Mouse (Mus musculus) heart, embryonic 12.5 days (tissue): ENCODE results near the gene Klf1. TPM values are rescaled to one million over a fixed set of nuclear protein-coding genes. Genes with fewer than 3 reads are reported as not detected.

ENCODE experiments used
- ATAC-seq: fragments of 200-750 bp; cut with Nextera tagmentation; 2 replicates; pipeline ENCODE4 v1.8.0; 2017; ENCODE audit warnings: moderate TSS enrichment, moderate library complexity; ENCODE audit not compliant: insufficient number of reproducible peaks, low FRiP score
- H3K27ac ChIP-seq: fragments of 300-500 bp; sonication (generic); 2 replicates; pipeline ENCODE4 v1.5.1; 2016; ENCODE audit warnings: mild to moderate bottlenecking, moderate library complexity; ENCODE audit not compliant: poor library complexity, severe bottlenecking
- H3K27me3 ChIP-seq: fragments of 300-500 bp; sonication (generic); replicated peaks from 2 replicates; pipeline ENCODE4 v1.6.1; 2016; ENCODE audit warnings: mild to moderate bottlenecking, moderate library complexity
- H3K36me3 ChIP-seq: fragments of 300-500 bp; sonication (generic); 2 replicates; pipeline ENCODE4 v1.6.1; 2016; ENCODE audit warnings: mild to moderate bottlenecking, moderate library complexity
- H3K4me1 ChIP-seq: fragments of 300-500 bp; sonication (generic); replicated peaks from 2 replicates; pipeline ENCODE4 v1.6.1; 2016; ENCODE audit warnings: mild to moderate bottlenecking
- H3K4me2 ChIP-seq: fragments of 300-500 bp; sonication (generic); 2 replicates; pipeline ENCODE4 v1.6.1; 2016; ENCODE audit warnings: mild to moderate bottlenecking, moderate library complexity
- H3K4me3 ChIP-seq: fragments of 300-500 bp; sonication (generic); 2 replicates; pipeline ENCODE4 v1.5.1; 2016; ENCODE audit warnings: mild to moderate bottlenecking
- H3K9ac ChIP-seq: fragments of 300-500 bp; sonication (generic); 2 replicates; pipeline ENCODE4 v1.6.1; 2016; ENCODE audit warnings: mild to moderate bottlenecking, moderate library complexity
- H3K9me3 ChIP-seq: fragments of 300-500 bp; sonication (generic); replicated peaks from 2 replicates; pipeline ENCODE4 v1.6.1; 2016; ENCODE audit warnings: mild to moderate bottlenecking, moderate library complexity
- WGBS: fragments of 180-500 bp; shearing (Covaris S2); methylation state at CpG from one replicate; pipeline ENCODE4 v1.1.7; 2016; 5-methylcytosine and 5-hydroxymethylcytosine counted together
- polyA plus RNA-seq: library from polyadenylated mRNA; unstranded; fragments of >200 nt; fragmentation: Nextera tagmentation; extraction: Ambion mirVana; gene quantifications from 2 replicates; pipeline ENCODE4 v1.2.1, GENCODE M21; 2016

Gene Klf1
- polyA plus RNA-seq, 1 experiment from 2014 or later = 17.9 TPM

DNA sequence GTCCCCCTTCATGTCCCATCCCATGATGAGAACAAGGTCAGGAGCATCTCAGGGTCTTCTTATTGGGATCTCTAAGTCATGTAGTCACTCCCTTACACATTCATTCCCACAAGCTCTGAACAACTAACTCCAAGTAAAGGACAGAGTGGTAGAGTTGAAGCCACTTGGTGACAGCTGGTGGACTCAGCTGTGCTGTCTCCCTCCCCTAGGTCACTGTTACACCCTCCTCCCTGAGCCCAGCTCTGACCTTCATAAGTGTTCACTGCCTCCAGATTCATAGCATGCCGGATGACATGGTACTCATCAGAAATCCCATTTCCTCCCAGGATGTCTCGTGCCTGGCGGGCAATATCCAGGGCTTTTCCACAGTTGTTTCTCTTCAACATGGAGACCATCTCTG is 13.4 kb upstream of the Klf1 start:
- Histone ChIP-seq H3K9me3 (no peaks in the 10 kb centered on the region), H3K9ac (no peak overlapping the region), H3K36me3 (peaks cover 49% of the 10 kb centered on the region), H3K4me3 (no peak overlapping the region), H3K4me2 (no peak overlapping the region), H3K27me3 (no peaks in the 10 kb centered on the region), H3K4me1 (peaks cover 10% of the 10 kb centered on the region), H3K27ac (no peak overlapping the region)
- WGBS = 97% methylated on average over 3 of the region's 3 CpGs
- ATAC-seq = no peak

DNA sequence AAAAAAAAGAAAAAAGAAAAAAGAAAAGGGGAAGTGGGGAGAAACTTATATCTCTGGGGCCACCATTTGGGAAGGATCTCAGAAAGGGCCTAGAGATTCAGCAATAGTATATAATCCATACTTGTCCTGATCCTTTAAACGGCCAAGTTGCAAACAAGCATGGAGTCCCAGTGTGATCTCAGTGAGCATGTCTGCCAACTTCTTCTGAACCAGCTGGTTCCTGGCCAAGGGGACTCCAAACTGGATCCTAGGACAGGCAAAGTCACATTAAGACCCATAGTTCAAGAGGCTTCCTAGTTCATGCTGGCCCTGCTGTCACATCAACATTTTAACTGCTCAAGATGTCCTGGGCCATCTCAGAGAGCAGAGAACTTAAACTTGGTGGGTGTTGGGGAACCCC is 12.6 kb upstream of the Klf1 start:
- 88% methylated on average over 1 of the region's 1 CpGs for WGBS
- no peak for ATAC-seq
- H3K9me3 ChIP-seq = no peaks in the 10 kb centered on the region
- no peak overlapping the region for H3K9ac ChIP-seq
- peaks cover 49% of the 10 kb centered on the region for H3K36me3 ChIP-seq
- no peak overlapping the region for H3K4me2 ChIP-seq
- no peak overlapping the region for H3K4me3 ChIP-seq
- peaks cover 10% of the 10 kb centered on the region for H3K4me1 ChIP-seq
- H3K27me3 ChIP-seq = no peaks in the 10 kb centered on the region
- H3K27ac ChIP-seq = no peak overlapping the region

DNA sequence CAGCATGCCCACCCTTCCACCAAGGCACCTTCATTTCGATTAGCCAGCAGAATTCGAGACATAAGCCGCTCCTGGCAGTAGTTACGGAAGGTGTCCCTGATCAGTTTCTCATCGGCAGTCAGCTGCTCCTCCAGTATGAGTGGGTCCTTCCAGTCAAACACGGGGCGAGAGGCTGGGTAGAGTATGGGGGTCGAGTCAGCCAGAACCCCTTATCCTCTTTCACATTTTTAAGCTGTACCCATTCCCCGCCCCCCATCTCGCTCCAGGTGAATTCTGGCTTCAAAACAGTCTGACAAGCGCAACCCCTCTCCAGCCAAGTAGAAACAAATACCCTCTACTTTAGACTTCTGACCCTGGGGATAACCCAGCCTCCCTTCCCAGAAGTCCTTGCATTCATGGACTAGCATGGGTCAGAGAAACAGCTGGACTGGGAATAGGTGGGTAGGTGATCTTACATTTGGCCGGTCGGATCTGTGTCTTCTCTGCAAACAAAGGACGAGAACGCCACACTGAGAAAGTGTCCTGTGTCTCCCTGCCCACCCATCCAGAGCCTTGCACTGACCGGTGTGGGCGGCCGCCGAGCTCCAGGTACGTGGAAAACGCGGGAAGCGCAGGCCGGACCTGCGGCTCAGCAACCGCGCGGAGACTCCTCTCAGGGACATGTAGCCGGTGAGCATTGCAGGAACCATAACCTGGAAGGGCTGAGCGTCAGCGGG is 8.6 kb upstream of the Klf1 start:
- H3K4me2 ChIP-seq = peak overlapping the region; percentile 94
- peak overlapping the region; percentile 85 for H3K4me3 ChIP-seq
- H3K9me3 ChIP-seq = no peaks in the 10 kb centered on the region
- no peak overlapping the region for H3K27ac ChIP-seq
- no peaks in the 10 kb centered on the region for H3K27me3 ChIP-seq
- peak overlapping the region; percentile 82 for H3K9ac ChIP-seq
- peaks cover 13% of the 10 kb centered on the region for H3K4me1 ChIP-seq
- peaks cover 23% of the 10 kb centered on the region for H3K36me3 ChIP-seq
- ATAC-seq = peak; percentile 17
- 11% methylated on average over 31 of the region's 31 CpGs for WGBS

DNA sequence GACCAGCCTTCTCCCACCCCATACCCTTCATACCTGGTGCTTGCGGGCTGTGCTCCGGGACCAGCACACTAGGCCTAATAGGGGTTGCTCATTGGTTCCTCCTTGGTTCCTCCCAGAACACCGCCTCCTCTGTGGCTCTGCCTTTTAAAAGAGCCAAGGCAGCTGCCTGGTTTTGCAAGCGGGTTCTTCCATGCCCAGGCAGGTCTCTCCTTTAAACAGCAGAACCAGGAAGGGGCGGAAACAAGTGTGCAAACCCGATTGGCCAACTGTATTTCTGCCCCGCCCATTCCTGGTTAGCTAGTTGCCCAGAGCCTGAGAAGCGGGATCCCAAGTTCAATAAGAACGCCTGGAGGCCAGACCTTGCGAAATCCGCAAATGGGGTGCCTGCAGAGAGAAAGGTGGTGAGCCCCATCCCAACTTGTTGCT is 8.0 kb upstream of the Klf1 start, which contains the start of gene Gcdh:
Gcdh (minus strand) TSS at position 213 of the 426 bp plus-strand sequence.
- 0% methylated on average over 11 of the region's 11 CpGs for WGBS
- Histone ChIP-seq H3K4me1 (peaks cover 13% of the 10 kb centered on the region), H3K9ac (peak within 1 kb of the TSS; percentile 82), H3K9me3 (no peaks in the 10 kb centered on the region), H3K36me3 (peaks cover 17% of the 10 kb centered on the region), H3K4me2 (peak within 1 kb of the TSS; percentile 94), H3K27me3 (no peaks in the 10 kb centered on the region), H3K4me3 (peak within 1 kb of the TSS; percentile 85), H3K27ac (no peak within 1 kb of the TSS)
- ATAC-seq = peak; percentile 95

DNA sequence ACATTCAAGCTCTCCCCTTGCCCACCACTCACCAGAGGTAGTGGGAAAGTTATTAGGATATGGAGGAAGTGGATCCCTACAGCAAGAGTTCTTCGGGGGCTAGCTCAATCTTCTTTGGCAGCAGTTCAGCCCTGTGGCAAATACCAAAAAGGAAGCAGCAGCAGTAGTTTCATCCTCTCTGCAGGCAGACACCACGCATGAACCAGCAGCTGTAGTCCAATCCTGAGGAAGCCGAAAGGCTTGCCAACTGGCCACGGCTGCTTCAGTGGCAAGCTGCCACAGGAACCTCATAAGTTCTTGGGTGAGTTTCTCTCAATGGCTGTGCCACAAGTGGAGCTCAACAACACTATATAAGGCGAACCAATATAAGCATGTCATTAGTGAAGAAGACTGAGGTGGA is 5.8 kb upstream of the Klf1 start:
- Histone ChIP-seq H3K4me3 (no peak overlapping the region), H3K4me2 (no peak overlapping the region), H3K36me3 (peaks cover 4% of the 10 kb centered on the region; the same call in 1 of the 2 replicates), H3K4me1 (peaks cover 13% of the 10 kb centered on the region), H3K9me3 (no peaks in the 10 kb centered on the region), H3K9ac (no peak overlapping the region), H3K27me3 (peaks cover 9% of the 10 kb centered on the region), H3K27ac (no peak overlapping the region)
- ATAC-seq = no peak
- WGBS = 87% methylated on average over 5 of the region's 5 CpGs

DNA sequence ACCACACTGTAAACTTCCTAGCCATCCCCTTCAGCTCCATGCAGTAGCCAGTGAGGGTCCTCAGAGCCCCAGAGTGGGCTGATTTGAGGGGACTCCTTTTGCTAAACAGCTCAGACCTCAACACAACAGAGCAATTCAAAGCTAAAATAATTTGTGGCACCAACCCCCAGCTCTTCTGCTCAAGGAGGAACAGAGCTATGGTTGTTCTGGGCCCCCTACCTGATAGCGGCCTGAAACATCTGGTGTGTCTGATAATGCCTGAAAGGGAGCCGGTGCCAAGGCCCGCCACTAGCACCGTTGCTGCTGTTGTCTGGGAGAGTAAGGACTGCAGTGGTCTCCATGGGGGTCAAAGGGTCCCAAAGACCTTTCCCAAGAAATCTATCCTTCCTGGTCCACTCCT is 657 bp upstream of the Klf1 start:
- peak overlapping the region; percentile 63 for H3K27ac ChIP-seq
- no peak overlapping the region for H3K9ac ChIP-seq
- H3K4me3 ChIP-seq = peak overlapping the region; percentile 2; the same call in 1 of the 2 replicates

DNA sequence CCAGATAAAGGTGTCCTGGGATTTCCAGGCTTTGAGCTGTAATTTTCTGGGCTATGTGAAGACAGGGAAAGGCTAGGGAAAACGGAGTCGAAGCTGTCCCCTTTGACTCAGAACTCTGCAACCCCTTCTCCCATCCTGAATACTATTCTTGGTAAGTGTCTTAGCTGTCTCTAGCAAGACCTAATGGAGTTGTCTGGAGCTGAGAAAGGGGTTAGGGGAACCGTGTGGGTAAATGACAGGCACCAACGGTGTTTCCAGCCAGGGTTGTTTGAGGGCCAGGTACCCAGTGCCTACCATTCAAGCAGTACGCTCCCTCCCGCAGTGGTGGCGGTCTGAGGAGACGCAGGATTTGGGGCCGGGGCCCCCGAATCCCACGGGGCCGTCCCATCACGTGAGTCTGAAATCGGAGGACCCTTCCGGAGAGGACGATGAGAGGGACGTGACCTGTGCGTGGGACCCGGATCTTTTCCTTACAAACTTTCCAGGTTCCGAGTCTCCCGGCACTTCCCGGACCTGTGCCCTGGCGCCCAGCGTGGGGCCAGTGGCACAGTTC is 715 bp downstream of the Klf1 start:
- ATAC-seq = no peak
- Histone ChIP-seq H3K4me1 (peaks cover 7% of the 10 kb centered on the region; the same call in 1 of the 2 replicates), H3K9me3 (no peaks in the 10 kb centered on the region), H3K4me2 (peak overlapping the region; percentile 97), H3K27me3 (peaks cover 24% of the 10 kb centered on the region), H3K36me3 (no peaks in the 10 kb centered on the region), H3K27ac (0 out of 2 replicates have a peak overlapping the region, but pooled peaks have one; percentile 30), H3K9ac (peak overlapping the region; percentile 78), H3K4me3 (peak overlapping the region; percentile 66)
- WGBS = 3% methylated on average over 24 of the region's 24 CpGs

More for the DNA sequence above, 657 bp upstream of the Klf1 start:
- peak overlapping the region; percentile 43 for H3K4me2 ChIP-seq
- ATAC-seq = peak; percentile 51; the same call in 1 of the 2 replicates
- H3K36me3 ChIP-seq = no peaks in the 10 kb centered on the region
- peaks cover 7% of the 10 kb centered on the region; the same call in 1 of the 2 replicates for H3K4me1 ChIP-seq
- H3K9me3 ChIP-seq = no peaks in the 10 kb centered on the region
- peaks cover 24% of the 10 kb centered on the region for H3K27me3 ChIP-seq
- 21% methylated on average over 4 of the region's 4 CpGs for WGBS

DNA sequence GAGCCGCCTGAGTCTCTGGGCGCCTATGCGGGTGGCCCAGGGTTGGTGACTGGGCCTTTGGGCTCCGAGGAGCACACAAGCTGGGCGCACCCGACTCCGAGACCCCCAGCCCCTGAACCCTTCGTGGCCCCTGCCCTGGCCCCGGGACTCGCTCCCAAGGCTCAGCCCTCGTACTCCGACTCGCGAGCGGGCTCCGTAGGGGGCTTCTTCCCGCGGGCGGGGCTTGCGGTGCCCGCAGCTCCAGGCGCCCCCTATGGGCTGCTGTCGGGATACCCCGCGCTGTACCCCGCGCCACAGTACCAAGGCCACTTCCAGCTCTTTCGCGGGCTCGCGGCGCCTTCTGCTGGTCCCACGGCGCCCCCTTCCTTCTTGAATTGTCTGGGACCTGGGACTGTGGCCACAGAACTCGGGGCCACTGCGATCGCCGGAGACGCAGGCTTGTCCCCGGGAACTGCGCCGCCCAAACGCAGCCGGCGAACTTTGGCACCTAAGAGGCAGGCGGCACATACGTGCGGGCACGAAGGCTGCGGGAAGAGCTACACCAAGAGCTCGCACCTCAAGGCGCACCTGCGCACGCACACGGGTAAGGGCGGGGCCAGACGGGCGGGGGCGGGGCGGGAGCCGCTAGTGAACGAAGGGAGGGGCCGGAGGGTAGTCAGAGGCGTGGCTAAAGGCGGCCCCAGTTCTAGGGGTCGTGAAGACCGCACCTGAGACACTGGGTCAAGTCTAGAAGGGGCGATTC is 1.4 kb downstream of the Klf1 start:
- Histone ChIP-seq H3K4me2 (peak overlapping the region; percentile 97), H3K36me3 (no peaks in the 10 kb centered on the region), H3K9me3 (no peaks in the 10 kb centered on the region), H3K4me1 (peaks cover 7% of the 10 kb centered on the region; the same call in 1 of the 2 replicates), H3K27me3 (peaks cover 24% of the 10 kb centered on the region), H3K9ac (peak overlapping the region; percentile 78), H3K27ac (0 out of 2 replicates have a peak overlapping the region, but pooled peaks have one; percentile 30), H3K4me3 (peak overlapping the region; percentile 66)
- ATAC-seq = peak; percentile 90
- WGBS = under 1% methylated on average over 68 of the region's 68 CpGs

DNA sequence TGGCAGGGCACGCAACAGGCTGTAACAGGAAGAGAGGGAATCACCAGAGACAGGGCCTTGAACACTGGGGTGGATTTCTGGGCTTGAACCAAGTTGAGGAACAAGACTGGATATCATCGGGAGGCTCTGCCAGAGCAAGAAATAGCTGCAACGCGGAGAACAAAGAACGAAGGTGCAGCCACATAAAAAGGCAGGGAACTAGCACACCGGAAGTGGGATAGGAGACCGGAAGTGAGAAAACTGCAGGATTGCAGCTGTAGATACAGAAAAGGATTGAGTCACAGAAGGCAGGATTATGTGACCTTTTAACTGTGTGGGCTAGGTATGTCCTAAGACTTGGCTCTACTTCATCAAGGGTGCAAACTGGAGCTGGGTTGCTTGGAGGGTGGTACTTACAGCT is 2.6 kb downstream of the Klf1 start:
- H3K4me2 ChIP-seq = no peak overlapping the region
- H3K4me1 ChIP-seq = peaks cover 13% of the 10 kb centered on the region
- 83% methylated on average over 7 of the region's 7 CpGs for WGBS
- peaks cover 29% of the 10 kb centered on the region for H3K27me3 ChIP-seq
- no peak overlapping the region for H3K9ac ChIP-seq
- H3K9me3 ChIP-seq = no peaks in the 10 kb centered on the region
- H3K27ac ChIP-seq = no peak overlapping the region
- ATAC-seq = no peak
- no peaks in the 10 kb centered on the region for H3K36me3 ChIP-seq
- no peak overlapping the region for H3K4me3 ChIP-seq

DNA sequence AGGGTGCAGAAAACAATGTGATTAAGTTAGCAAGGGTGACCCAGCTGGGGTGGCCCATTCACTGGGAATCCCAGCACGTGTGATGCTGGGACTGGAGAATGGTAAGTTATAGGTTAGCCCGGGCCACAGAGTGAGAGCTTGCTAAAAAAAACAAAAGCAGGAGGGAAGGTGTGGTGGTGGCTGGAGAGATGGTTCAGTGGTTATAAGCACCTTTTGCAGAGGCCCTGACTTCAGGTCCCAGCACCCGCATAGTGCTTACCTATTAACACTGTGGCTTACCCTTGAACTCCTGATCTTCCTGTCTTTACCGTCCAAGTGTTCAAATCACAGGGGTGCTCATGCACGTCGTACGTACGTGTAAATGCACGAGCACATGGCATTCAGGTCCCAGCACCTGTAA is 5.3 kb downstream of the Klf1 start:
- 89% methylated on average over 9 of the region's 9 CpGs for WGBS
- H3K9me3 ChIP-seq = no peaks in the 10 kb centered on the region
- no peak overlapping the region for H3K4me2 ChIP-seq
- peaks cover 39% of the 10 kb centered on the region for H3K27me3 ChIP-seq
- H3K4me1 ChIP-seq = peaks cover 13% of the 10 kb centered on the region
- ATAC-seq = no peak
- no peak overlapping the region for H3K9ac ChIP-seq
- no peak overlapping the region for H3K27ac ChIP-seq
- H3K36me3 ChIP-seq = no peaks in the 10 kb centered on the region
- no peak overlapping the region for H3K4me3 ChIP-seq

DNA sequence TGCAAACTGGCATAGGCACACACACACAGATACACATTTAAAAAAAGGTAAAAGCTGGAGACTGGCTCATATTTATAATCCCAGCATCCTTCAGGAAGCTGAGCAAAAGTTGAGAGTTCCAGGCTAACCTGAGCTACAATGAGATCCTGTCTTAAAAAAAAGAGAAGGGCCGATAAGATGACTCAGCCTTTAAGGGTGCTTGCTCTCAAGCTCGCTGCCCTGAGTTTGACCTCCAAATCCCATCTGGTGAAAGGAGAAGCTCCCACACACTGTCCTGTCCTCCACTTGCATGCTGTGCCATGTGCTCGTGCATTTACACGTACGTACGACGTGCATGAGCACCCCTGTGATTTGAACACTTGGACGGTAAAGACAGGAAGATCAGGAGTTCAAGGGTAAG is 5.8 kb downstream of the Klf1 start:
- H3K9me3 ChIP-seq = no peaks in the 10 kb centered on the region
- H3K4me3 ChIP-seq = no peak overlapping the region
- H3K27me3 ChIP-seq = peaks cover 41% of the 10 kb centered on the region
- 79% methylated on average over 8 of the region's 8 CpGs for WGBS
- no peak overlapping the region for H3K4me2 ChIP-seq
- no peak overlapping the region for H3K27ac ChIP-seq
- no peaks in the 10 kb centered on the region for H3K36me3 ChIP-seq
- peaks cover 14% of the 10 kb centered on the region for H3K4me1 ChIP-seq
- ATAC-seq = no peak
- no peak overlapping the region for H3K9ac ChIP-seq
